Mouse (Mus musculus): ENCODE data around the gene Gm44805. TPM values are rescaled to one million over a fixed set of nuclear protein-coding genes. Genes with fewer than 3 reads are reported as not detected.
"Not testable (repeated sequence)": the region's sequence is repeated elsewhere in the genome, so short reads cannot be mapped to it uniquely, and the experiment has no call there.

The Gm44805 gene
- polyA plus RNA-seq, 1 experiment from 2014 or later = not detected

DNA sequence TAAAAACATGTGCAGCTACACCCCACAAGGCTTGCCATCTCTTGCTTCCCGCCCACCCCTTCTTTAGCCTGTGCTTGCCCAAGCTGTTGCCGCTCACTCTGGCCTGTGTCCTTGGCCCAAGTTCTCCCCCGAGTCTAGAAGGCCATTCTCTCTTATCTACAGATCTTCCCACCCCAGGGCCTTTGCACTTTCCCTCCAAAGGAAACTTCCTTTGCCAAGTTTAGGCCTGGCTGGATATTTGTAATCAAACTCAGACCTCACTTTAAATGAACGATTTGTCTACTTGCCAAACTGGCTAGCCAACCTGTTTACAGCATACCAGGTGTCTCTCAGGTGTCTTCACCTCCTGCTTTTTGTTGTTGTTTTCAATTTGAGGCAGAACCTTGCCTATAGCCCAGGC lies 9.6 kb upstream of the Gm44805 start:
- no peak overlapping the region for H3K27ac ChIP-seq (replicated peaks)
- no peaks in the 10 kb centered on the region for H3K9me3 ChIP-seq (replicated peaks)
- WGBS = 72% methylated on average over 4 of the region's 4 CpGs
- peaks cover 20% of the 10 kb centered on the region; the same call in 1 of the 2 replicates for H3K4me1 ChIP-seq
- H3K36me3 ChIP-seq = no peaks in the 10 kb centered on the region
- H3K4me2 ChIP-seq (replicated peaks) = no peak overlapping the region
- no peak overlapping the region for H3K9ac ChIP-seq
- no peak overlapping the region for H3K4me3 ChIP-seq (replicated peaks)
- H3K27me3 ChIP-seq = no peaks in the 10 kb centered on the region
- ATAC-seq (ENCODE audit: insufficient number of reproducible peaks, low FRiP score, low TSS enrichment, low read depth) = no peak

DNA sequence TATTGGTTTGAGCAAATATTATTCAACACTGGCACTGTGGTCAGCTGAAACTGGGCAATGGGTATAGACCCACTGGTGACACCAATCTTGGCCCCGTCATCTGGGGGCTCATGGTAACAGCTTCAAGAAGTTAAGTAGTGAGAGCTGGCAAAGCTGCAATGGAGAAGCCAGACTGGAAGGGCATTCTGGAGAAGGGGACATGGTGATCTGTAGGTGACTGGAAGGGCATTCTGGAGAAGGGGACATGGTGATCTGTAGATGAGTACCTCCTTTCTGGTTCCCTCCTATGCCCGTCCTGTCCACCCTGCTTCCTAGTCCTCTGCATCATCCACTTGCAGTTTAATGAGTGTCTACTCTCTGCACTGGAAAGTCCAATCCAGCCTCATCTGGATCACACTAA lies 7.4 kb upstream of the Gm44805 start:
- H3K4me1 ChIP-seq = peaks cover 15% of the 10 kb centered on the region; the same call in 1 of the 2 replicates
- H3K9me3 ChIP-seq (replicated peaks) = no peaks in the 10 kb centered on the region
- H3K9ac ChIP-seq = no peak overlapping the region
- ATAC-seq (ENCODE audit: insufficient number of reproducible peaks, low FRiP score, low TSS enrichment, low read depth) = no peak
- no peak overlapping the region for H3K4me3 ChIP-seq (replicated peaks)
- WGBS = 87% methylated on average over 2 of the region's 2 CpGs
- no peak overlapping the region for H3K27ac ChIP-seq (replicated peaks)
- no peaks in the 10 kb centered on the region for H3K36me3 ChIP-seq
- no peaks in the 10 kb centered on the region for H3K27me3 ChIP-seq
- H3K4me2 ChIP-seq (replicated peaks) = no peak overlapping the region

DNA sequence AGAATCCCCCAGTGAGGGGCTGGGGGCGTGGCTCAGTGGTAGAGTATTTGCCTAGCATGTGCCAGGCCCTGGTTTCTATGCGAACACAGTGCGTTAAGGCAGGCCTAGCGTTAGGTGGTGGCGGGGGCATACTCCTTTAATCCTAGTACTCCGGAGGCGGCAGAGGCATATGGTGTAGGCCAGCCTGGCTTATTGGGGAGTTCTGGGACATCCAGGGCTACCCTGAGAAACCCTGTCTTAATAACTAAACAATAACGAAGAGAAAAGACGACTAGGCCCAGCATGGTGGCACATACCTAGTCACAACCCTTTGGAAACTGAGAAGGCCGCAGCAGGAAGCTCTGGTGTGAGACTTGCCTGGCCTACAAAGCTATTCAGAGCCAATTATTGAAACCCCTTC lies 6.9 kb upstream of the Gm44805 start:
- no peak overlapping the region for H3K9ac ChIP-seq
- no peaks in the 10 kb centered on the region for H3K27me3 ChIP-seq
- H3K27ac ChIP-seq (replicated peaks) = no peak overlapping the region
- no peak overlapping the region for H3K4me2 ChIP-seq (replicated peaks)
- WGBS = 93% methylated on average over 10 of the region's 10 CpGs
- H3K4me1 ChIP-seq = peaks cover 15% of the 10 kb centered on the region
- H3K36me3 ChIP-seq = no peaks in the 10 kb centered on the region
- H3K4me3 ChIP-seq (replicated peaks) = no peak overlapping the region
- no peak for ATAC-seq (ENCODE audit: insufficient number of reproducible peaks, low FRiP score, low TSS enrichment, low read depth)
- H3K9me3 ChIP-seq (replicated peaks) = no peaks in the 10 kb centered on the region

DNA sequence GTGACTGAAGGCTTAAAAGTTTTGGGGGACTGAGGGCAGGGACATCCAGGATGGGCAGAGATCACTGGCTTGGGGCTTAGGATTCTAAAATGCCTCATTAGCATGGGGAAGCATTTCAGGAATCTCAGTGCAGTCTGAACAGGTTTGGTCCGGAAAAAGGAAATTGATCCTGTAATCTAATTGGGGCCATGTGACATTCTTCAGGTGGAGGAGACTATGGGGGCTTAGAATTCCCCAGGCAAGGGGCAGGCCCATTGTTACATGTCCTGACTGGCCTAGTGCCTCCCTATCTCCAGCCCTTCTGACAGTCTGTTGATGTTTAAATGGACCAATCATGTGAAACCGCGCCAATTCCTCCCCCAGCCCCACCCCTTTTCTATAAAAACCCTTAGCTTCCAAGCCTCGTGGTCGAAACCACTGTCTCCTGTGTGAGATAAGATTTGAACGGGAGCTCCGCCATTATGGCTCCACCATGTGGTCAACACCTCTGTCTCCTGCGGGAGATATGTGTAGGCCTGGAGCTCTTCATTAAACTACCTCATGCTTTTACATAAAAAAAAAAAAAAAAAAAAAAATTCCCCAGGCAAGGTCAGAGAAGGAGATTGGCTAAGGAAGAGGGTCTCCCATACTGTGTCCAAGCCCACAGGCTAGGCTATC lies 5.8 kb upstream of the Gm44805 start:
- H3K4me3 ChIP-seq (replicated peaks); H3K9me3 ChIP-seq (replicated peaks); H3K27me3 ChIP-seq; H3K36me3 ChIP-seq; ATAC-seq (ENCODE audit: insufficient number of reproducible peaks, low FRiP score, low TSS enrichment, low read depth); H3K4me1 ChIP-seq; H3K9ac ChIP-seq; H3K4me2 ChIP-seq (replicated peaks); H3K27ac ChIP-seq (replicated peaks): not testable (repeated sequence)
- WGBS = 47% methylated on average over 8 of the region's 8 CpGs

DNA sequence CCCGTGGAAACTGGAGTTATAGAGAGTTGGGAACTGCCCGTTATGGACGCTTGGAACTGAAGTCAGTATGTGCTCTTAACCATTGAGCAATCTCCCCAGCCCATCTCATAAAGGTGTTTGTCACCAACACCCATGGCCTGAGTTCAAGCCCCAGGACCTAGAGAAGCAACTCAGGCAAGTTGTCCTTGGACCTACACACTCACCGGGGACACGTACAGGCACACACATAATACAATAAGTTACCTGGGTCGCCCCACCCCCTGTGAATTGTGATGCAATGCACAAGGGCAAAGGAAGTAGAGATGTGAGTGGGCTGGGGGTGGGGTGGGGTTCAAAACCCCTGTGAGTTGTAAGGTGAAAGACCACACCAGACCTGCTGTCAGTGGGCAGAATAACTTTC lies 5.3 kb upstream of the Gm44805 start:
- Histone ChIP-seq H3K9ac (no peak overlapping the region), H3K36me3 (no peaks in the 10 kb centered on the region), H3K4me1 (peaks cover 7% of the 10 kb centered on the region), H3K4me3 (replicated peaks) (no peak overlapping the region), H3K27ac (replicated peaks) (no peak overlapping the region), H3K27me3 (no peaks in the 10 kb centered on the region), H3K4me2 (replicated peaks) (no peak overlapping the region), H3K9me3 (replicated peaks) (no peaks in the 10 kb centered on the region)
- ATAC-seq (ENCODE audit: insufficient number of reproducible peaks, low FRiP score, low TSS enrichment, low read depth) = no peak
- 74% methylated on average over 6 of the region's 6 CpGs for WGBS

DNA sequence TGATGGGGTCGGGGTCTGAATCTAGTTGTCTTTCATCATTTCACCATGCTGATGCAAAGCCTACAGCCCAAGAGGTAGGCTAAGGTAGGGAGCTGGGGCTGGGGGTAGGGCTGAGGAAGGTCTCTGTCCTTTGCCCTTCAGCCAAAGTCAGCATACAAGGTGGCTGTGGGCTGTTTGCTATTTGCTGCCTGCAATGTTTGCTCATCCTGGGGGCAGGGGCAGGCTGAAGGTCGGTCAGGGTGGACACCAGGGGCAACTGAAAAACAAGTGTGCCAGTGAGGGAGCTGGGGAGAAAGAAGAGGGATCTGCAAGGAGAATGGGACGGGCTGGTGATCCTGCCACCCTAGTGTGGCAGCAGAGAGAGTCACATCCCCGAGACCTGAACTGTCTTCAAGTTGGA lies 4.2 kb upstream of the Gm44805 start:
- Histone ChIP-seq H3K9me3 (replicated peaks) (no peaks in the 10 kb centered on the region), H3K4me2 (replicated peaks) (no peak overlapping the region), H3K9ac (no peak overlapping the region), H3K36me3 (no peaks in the 10 kb centered on the region), H3K4me1 (peaks cover 7% of the 10 kb centered on the region), H3K4me3 (replicated peaks) (no peak overlapping the region), H3K27me3 (no peaks in the 10 kb centered on the region), H3K27ac (replicated peaks) (no peak overlapping the region)
- WGBS = 64% methylated on average over 4 of the region's 4 CpGs
- no peak for ATAC-seq (ENCODE audit: insufficient number of reproducible peaks, low FRiP score, low TSS enrichment, low read depth)

DNA sequence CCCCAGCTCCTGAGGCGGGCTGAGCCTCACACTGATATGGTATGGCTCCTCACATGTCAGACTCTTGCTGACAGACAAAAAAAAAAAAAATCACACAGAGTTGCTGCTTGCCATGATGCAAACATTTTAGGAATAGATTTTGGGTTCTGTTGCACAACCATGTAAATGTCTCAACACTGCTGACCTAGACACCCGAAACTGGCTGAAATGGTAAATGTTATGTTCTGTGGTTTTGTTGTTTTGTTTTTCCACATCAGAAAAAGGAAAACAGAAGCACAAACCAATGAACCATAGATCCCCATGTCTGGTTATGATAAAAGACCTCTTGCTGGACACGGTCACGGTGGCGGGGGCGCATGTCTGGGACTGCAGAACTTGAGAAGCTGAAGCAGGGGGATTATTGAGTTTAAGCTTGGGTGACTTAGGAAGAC lies 2.6 kb upstream of the Gm44805 start:
- peaks cover 7% of the 10 kb centered on the region for H3K4me1 ChIP-seq
- no peaks in the 10 kb centered on the region for H3K36me3 ChIP-seq
- WGBS = 61% methylated on average over 6 of the region's 6 CpGs
- H3K27ac ChIP-seq (replicated peaks) = no peak overlapping the region
- no peaks in the 10 kb centered on the region for H3K27me3 ChIP-seq
- H3K4me2 ChIP-seq (replicated peaks) = no peak overlapping the region
- no peaks in the 10 kb centered on the region for H3K9me3 ChIP-seq (replicated peaks)
- no peak overlapping the region for H3K4me3 ChIP-seq (replicated peaks)
- no peak for ATAC-seq (ENCODE audit: insufficient number of reproducible peaks, low FRiP score, low TSS enrichment, low read depth)
- no peak overlapping the region for H3K9ac ChIP-seq

DNA sequence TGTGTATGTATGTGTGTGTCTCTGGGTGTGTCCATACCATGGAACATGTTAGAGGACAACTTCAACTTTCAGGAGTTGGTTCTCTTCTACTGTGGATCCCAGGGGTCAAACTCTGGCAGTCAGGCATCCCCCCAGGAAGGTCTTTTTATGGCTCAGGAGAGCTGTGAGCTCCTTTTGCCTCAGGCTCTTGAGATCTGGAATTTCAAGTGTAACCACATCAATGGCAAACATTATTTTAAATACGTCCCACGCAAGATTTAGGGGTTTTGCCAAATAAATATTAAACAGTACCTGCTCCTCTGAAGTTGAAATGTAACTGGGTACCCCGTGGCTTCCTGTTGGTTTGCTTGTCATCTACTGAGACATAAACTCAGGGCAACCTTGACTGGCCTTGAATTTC lies 1.8 kb upstream of the Gm44805 start:
- Histone ChIP-seq H3K36me3 (no peaks in the 10 kb centered on the region), H3K27me3 (no peaks in the 10 kb centered on the region), H3K4me3 (replicated peaks) (no peak overlapping the region), H3K9ac (no peak overlapping the region), H3K27ac (replicated peaks) (no peak overlapping the region), H3K4me1 (peaks cover 7% of the 10 kb centered on the region), H3K9me3 (replicated peaks) (no peaks in the 10 kb centered on the region), H3K4me2 (replicated peaks) (no peak overlapping the region)
- whole genome bisulfite sequencing = 26% methylated on average over 3 of the region's 3 CpGs
- no peak for ATAC-seq (ENCODE audit: insufficient number of reproducible peaks, low FRiP score, low TSS enrichment, low read depth)

DNA sequence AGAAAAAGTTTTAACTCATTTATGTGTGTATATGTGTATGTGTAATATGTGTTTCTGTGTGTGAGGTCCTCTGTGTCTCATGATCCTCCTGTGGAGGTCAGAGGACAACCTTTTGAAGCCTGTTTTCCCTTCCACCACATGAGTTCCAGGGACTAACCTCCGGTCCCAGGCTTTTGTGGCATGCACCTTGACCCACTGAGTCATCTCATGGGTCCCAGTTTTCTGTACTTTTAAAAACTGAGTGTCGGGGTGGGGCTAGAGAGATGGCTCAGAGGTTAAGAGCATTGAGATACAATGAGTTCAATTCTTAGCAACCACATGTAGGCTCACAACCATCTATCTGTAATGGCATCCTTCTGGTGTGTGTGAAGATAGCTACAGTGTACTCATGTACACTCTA lies 521 bp downstream of the Gm44805 start:
- no peak overlapping the region for H3K9ac ChIP-seq
- peaks cover 3% of the 10 kb centered on the region; the same call in 1 of the 2 replicates for H3K4me1 ChIP-seq
- H3K4me2 ChIP-seq (replicated peaks) = no peak overlapping the region
- no peaks in the 10 kb centered on the region for H3K36me3 ChIP-seq
- no peak overlapping the region for H3K27ac ChIP-seq (replicated peaks)
- no peaks in the 10 kb centered on the region for H3K9me3 ChIP-seq (replicated peaks)
- ATAC-seq (ENCODE audit: insufficient number of reproducible peaks, low FRiP score, low TSS enrichment, low read depth) = no peak
- H3K27me3 ChIP-seq = no peaks in the 10 kb centered on the region
- no peak overlapping the region for H3K4me3 ChIP-seq (replicated peaks)
- 85% methylated on average over 2 of the region's 2 CpGs for WGBS

DNA sequence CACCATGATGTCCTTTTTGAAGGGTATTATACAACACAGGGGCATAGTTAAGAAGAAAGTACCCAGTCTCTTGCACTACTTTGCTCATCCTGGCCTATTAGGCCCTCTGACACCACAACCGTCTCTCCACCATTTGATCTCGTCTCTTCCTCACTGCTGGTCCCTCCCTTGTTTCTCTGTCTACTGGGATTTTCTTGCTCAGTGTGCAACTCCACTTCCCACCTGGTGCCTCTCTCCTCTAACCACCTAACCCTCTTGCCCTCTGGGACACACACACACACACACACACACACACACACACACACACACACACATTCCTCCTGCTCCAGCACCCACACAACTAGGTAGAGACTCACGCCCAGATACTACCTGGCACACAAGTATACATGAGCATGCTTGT lies 2.3 kb downstream of the Gm44805 start:
- Histone ChIP-seq H3K27me3 (no peaks in the 10 kb centered on the region), H3K4me2 (replicated peaks) (no peak overlapping the region), H3K9me3 (replicated peaks) (no peaks in the 10 kb centered on the region), H3K4me3 (replicated peaks) (no peak overlapping the region), H3K27ac (replicated peaks) (no peak overlapping the region), H3K36me3 (no peaks in the 10 kb centered on the region), H3K4me1 (peaks cover 3% of the 10 kb centered on the region; the same call in 1 of the 2 replicates), H3K9ac (no peak overlapping the region)
- no peak for ATAC-seq (ENCODE audit: insufficient number of reproducible peaks, low FRiP score, low TSS enrichment, low read depth)
- WGBS = 78% methylated on average over 3 of the region's 3 CpGs

DNA sequence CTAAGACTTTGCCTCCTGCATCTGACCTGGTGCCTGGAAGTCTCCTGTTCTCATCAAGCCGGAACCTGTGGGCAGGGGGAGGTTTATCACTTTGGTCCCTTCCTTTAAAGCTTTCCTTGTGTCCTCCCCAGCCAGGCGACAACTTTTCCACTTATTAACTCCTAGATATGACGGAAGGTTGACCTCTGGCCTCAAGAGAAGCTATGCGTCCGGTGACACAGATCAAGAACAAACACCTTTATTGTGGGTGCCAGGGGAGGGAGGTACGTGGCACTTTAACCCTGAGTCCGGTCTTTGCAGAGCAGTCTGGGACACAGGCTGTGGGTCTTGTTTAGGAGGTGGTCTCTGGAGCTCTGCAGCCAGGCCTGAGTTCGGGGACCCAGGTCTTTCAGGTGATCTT lies 3.4 kb downstream of the Gm44805 start, which contains the start of gene Apoc2:
TSS of gene Apoc2 (minus strand) at position 70 of the 400 bp plus-strand sequence.
- no peaks in the 10 kb centered on the region for H3K27me3 ChIP-seq
- WGBS = 60% methylated on average over 8 of the region's 8 CpGs

DNA sequence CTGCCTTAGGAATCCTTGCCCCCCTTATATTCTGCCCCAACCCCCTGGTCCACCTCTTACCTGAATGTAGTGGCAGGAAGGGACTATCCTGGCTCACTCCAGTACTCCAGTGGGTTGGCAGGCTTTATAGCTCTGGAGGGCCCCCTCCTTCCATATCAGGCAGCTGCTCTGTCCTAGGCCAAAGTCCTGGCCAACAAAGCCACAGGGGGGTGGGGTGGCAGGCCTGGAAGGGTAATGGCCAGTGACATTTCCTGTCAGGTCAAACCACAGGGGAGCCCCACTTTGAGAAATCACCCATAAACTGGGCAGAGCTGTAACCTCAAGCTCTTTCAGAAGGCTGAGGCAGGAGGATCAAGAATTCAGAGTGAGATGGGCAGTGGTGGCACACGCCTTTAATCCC lies 4.6 kb downstream of the Gm44805 start:
- WGBS = 62% methylated on average over 1 of the region's 1 CpGs
- no peak for ATAC-seq (ENCODE audit: insufficient number of reproducible peaks, low FRiP score, low TSS enrichment, low read depth)

More for the DNA sequence above, 3.4 kb downstream of the Gm44805 start, which contains the start of gene Apoc2:
- ATAC-seq (ENCODE audit: insufficient number of reproducible peaks, low FRiP score, low TSS enrichment, low read depth) = no peak
- H3K4me1 ChIP-seq = no peaks in the 10 kb centered on the region
- no peaks in the 10 kb centered on the region for H3K36me3 ChIP-seq
- no peak within 1 kb of the TSS for H3K4me3 ChIP-seq (replicated peaks)
- no peak within 1 kb of the TSS for H3K9ac ChIP-seq
- no peaks in the 10 kb centered on the region for H3K9me3 ChIP-seq (replicated peaks)
- H3K27ac ChIP-seq (replicated peaks) = no peak within 1 kb of the TSS
- H3K4me2 ChIP-seq (replicated peaks) = no peak within 1 kb of the TSS

More for the DNA sequence above, 4.6 kb downstream of the Gm44805 start:
- no peaks in the 10 kb centered on the region for H3K4me1 ChIP-seq
- no peak overlapping the region for H3K27ac ChIP-seq (replicated peaks)
- H3K4me3 ChIP-seq (replicated peaks) = no peak overlapping the region
- no peak overlapping the region for H3K9ac ChIP-seq
- H3K9me3 ChIP-seq (replicated peaks) = no peaks in the 10 kb centered on the region
- H3K36me3 ChIP-seq = no peaks in the 10 kb centered on the region
- no peak overlapping the region for H3K4me2 ChIP-seq (replicated peaks)
- H3K27me3 ChIP-seq = no peaks in the 10 kb centered on the region
